Mouse (Mus musculus) midbrain, embryonic 16.5 days (tissue): ENCODE measurements around the gene Aup1. TPM values are rescaled to one million over a fixed set of nuclear protein-coding genes. Genes with fewer than 3 reads are reported as not detected.

Experiments used
- ATAC-seq: fragments of 200-750 bp; cut with Nextera tagmentation; 2 replicates; pipeline ENCODE4 v1.8.0; 2017; ENCODE audit warnings: moderate TSS enrichment
- H3K27ac ChIP-seq: fragments of 300-500 bp; sonication (generic); 2 replicates; pipeline ENCODE4 v1.5.1; 2014; ENCODE audit warnings: mild to moderate bottlenecking, low read length, mixed read lengths
- H3K27me3 ChIP-seq: fragments of 300-500 bp; sonication (generic); 2 replicates; pipeline ENCODE4 v1.6.1; 2014; ENCODE audit warnings: low read depth, low read length, mixed read lengths; ENCODE audit not compliant: control insufficient read depth, insufficient read depth
- H3K36me3 ChIP-seq: fragments of 300-500 bp; sonication (generic); 2 replicates; pipeline ENCODE4 v1.6.1; 2014; ENCODE audit warnings: mild to moderate bottlenecking, low read length, moderate library complexity, mixed read lengths; ENCODE audit not compliant: control insufficient read depth, insufficient read depth
- H3K4me1 ChIP-seq: fragments of 300-500 bp; sonication (generic); 2 replicates; pipeline ENCODE4 v1.6.1; 2014; ENCODE audit warnings: mild to moderate bottlenecking, low read length, mixed read lengths; ENCODE audit not compliant: control insufficient read depth, insufficient read depth
- H3K4me2 ChIP-seq: fragments of 300-500 bp; sonication (generic); 2 replicates; pipeline ENCODE4 v1.6.1; 2014; ENCODE audit warnings: mild to moderate bottlenecking, low read length, mixed read lengths
- H3K4me3 ChIP-seq: fragments of 300-500 bp; sonication (generic); 2 replicates; pipeline ENCODE4 v1.5.1; 2014; ENCODE audit warnings: low read depth, mild to moderate bottlenecking, low read length, moderate library complexity, mixed read lengths
- H3K9ac ChIP-seq: fragments of 300-500 bp; sonication (generic); 2 replicates; pipeline ENCODE4 v1.6.1; 2014; ENCODE audit warnings: low read depth, low read length, mixed read lengths
- H3K9me3 ChIP-seq: fragments of 300-500 bp; sonication (generic); replicated peaks from 2 replicates; pipeline ENCODE4 v1.6.1; 2014; ENCODE audit warnings: mild to moderate bottlenecking, low read length, mixed read lengths; ENCODE audit not compliant: control insufficient read depth, poor library complexity, severe bottlenecking
- WGBS: fragments of 180-500 bp; shearing (Covaris S2); extraction: QIAGEN DNeasy Blood & Tissue Kit; methylation state at CpG from one replicate; pipeline ENCODE4 v1.1.7; 2014; 5-methylcytosine and 5-hydroxymethylcytosine counted together
- polyA plus RNA-seq: library from polyadenylated mRNA; unstranded; fragments of >200 nt; fragmentation: Nextera tagmentation; extraction: Ambion mirVana; gene quantifications from 2 replicates; pipeline ENCODE4 v1.2.1, GENCODE M21; 2015

The Aup1 gene
- polyA plus RNA-seq, 1 experiment from 2014 or later, result 184 TPM

- peak; percentile 32 for ATAC-seq
- Histone ChIP-seq H3K27me3 (no peaks in the 10 kb centered on the region), H3K4me3 (peak within 1 kb of the TSS; percentile 100), H3K4me2 (peak within 1 kb of the TSS; percentile 87), H3K9me3 (no peaks in the 10 kb centered on the region), H3K4me1 (peaks cover 24% of the 10 kb centered on the region), H3K27ac (peak within 1 kb of the TSS; percentile 87), H3K36me3 (peaks cover 18% of the 10 kb centered on the region; the same call in 1 of the 2 replicates), H3K9ac (peak within 1 kb of the TSS; percentile 96)
- under 1% methylated on average over 50 of the region's 50 CpGs for WGBS
Measured at GRCm38 (mm10) chr6:83054871-83055431, 630 bp downstream of the Aup1 start, which contains the start of gene Htra2. TSS of gene Htra2 (minus strand) at chr6:83055273.

GRCm38 (mm10) chr6:83057790-83058189, 3.5 kb downstream of the Aup1 start, which contains the start of gene Dqx1:
TSS of gene Dqx1 (plus strand) at chr6:83057844.
- WGBS, result 65% methylated on average over 3 of the region's 3 CpGs
- Histone ChIP-seq H3K27ac (no peak within 1 kb of the TSS), H3K9me3 (no peaks in the 10 kb centered on the region), H3K4me1 (peaks cover 19% of the 10 kb centered on the region), H3K27me3 (peaks cover 19% of the 10 kb centered on the region), H3K9ac (no peak within 1 kb of the TSS), H3K36me3 (peaks cover 7% of the 10 kb centered on the region; the same call in 1 of the 2 replicates), H3K4me2 (no peak within 1 kb of the TSS), H3K4me3 (no peak within 1 kb of the TSS)
- ATAC-seq, result no peak

- 77% methylated on average over 2 of the region's 2 CpGs for WGBS
- no peak for ATAC-seq
Measured at GRCm38 (mm10) chr6:83058725-83059124, 4.4 kb downstream of the Aup1 start.

GRCm38 (mm10) chr6:83065995-83066394, 11.7 kb downstream of the Aup1 start:
- 27% methylated on average over 8 of the region's 8 CpGs for WGBS
- no peaks in the 10 kb centered on the region for H3K36me3 ChIP-seq

More at GRCm38 (mm10) chr6:83058725-83059124, 4.4 kb downstream of the Aup1 start:
- no peak overlapping the region for H3K4me3 ChIP-seq
- no peaks in the 10 kb centered on the region for H3K9me3 ChIP-seq
- H3K4me2 ChIP-seq, result no peak overlapping the region
- H3K4me1 ChIP-seq, result peaks cover 14% of the 10 kb centered on the region
- H3K36me3 ChIP-seq, result peaks cover 7% of the 10 kb centered on the region; the same call in 1 of the 2 replicates
- H3K27ac ChIP-seq, result no peak overlapping the region
- peaks cover 28% of the 10 kb centered on the region for H3K27me3 ChIP-seq
- no peak overlapping the region for H3K9ac ChIP-seq

GRCm38 (mm10) chr6:83066441-83066840, 12.1 kb downstream of the Aup1 start:
- Histone ChIP-seq H3K9me3 (no peaks in the 10 kb centered on the region), H3K9ac (no peak overlapping the region)

More at GRCm38 (mm10) chr6:83065995-83066394, 11.7 kb downstream of the Aup1 start:
- no peaks in the 10 kb centered on the region; the same call in 1 of the 2 replicates for H3K4me1 ChIP-seq
- peaks cover 83% of the 10 kb centered on the region for H3K27me3 ChIP-seq
- H3K9me3 ChIP-seq, result no peaks in the 10 kb centered on the region
- no peak overlapping the region for H3K4me2 ChIP-seq
- H3K9ac ChIP-seq, result no peak overlapping the region
- H3K27ac ChIP-seq, result no peak overlapping the region
- ATAC-seq, result no peak
- H3K4me3 ChIP-seq, result no peak overlapping the region

GRCm38 (mm10) chr6:83068221-83068620, 13.9 kb downstream of the Aup1 start:
- Histone ChIP-seq H3K36me3 (no peaks in the 10 kb centered on the region), H3K4me3 (no peak overlapping the region), H3K4me2 (no peak overlapping the region), H3K4me1 (no peaks in the 10 kb centered on the region; the same call in 1 of the 2 replicates), H3K9ac (no peak overlapping the region), H3K27ac (no peak overlapping the region), H3K27me3 (peaks cover 83% of the 10 kb centered on the region), H3K9me3 (no peaks in the 10 kb centered on the region)
- WGBS, result 7% methylated on average over 8 of the region's 8 CpGs
- no peak for ATAC-seq

More at GRCm38 (mm10) chr6:83066441-83066840, 12.1 kb downstream of the Aup1 start:
- ATAC-seq, result no peak
- Histone ChIP-seq H3K4me2 (no peak overlapping the region), H3K27me3 (peaks cover 83% of the 10 kb centered on the region), H3K36me3 (no peaks in the 10 kb centered on the region), H3K27ac (no peak overlapping the region), H3K4me3 (no peak overlapping the region), H3K4me1 (no peaks in the 10 kb centered on the region; the same call in 1 of the 2 replicates)
- 30% methylated on average over 6 of the region's 6 CpGs for WGBS

GRCm38 (mm10) chr6:83068706-83069487, 14.6 kb downstream of the Aup1 start:
- Histone ChIP-seq H3K36me3 (no peaks in the 10 kb centered on the region), H3K4me2 (peak overlapping the region; percentile 37), H3K4me1 (no peaks in the 10 kb centered on the region; the same call in 1 of the 2 replicates), H3K27ac (no peak overlapping the region), H3K4me3 (peak overlapping the region; percentile 22), H3K9ac (no peak overlapping the region), H3K27me3 (peaks cover 82% of the 10 kb centered on the region), H3K9me3 (no peaks in the 10 kb centered on the region)
- ATAC-seq, result no peak
- WGBS, result under 1% methylated on average over 77 of the region's 81 CpGs

GRCm38 (mm10) chr6:83069488-83070246, 15.3 kb downstream of the Aup1 start:
- WGBS, result under 1% methylated on average over 62 of the region's 69 CpGs
- Histone ChIP-seq H3K36me3 (no peaks in the 10 kb centered on the region), H3K27me3 (peaks cover 82% of the 10 kb centered on the region), H3K27ac (no peak overlapping the region), H3K4me1 (no peaks in the 10 kb centered on the region; the same call in 1 of the 2 replicates), H3K4me2 (no peak overlapping the region), H3K4me3 (no peak overlapping the region), H3K9ac (no peak overlapping the region), H3K9me3 (no peaks in the 10 kb centered on the region)
- ATAC-seq, result peak; percentile 56; the same call in 1 of the 2 replicates
